Mouse (Mus musculus) intestine, embryonic 15.5 days (tissue): Measurements from ENCODE around the gene Pgr. TPM values are rescaled to one million over a fixed set of nuclear protein-coding genes. Genes with fewer than 3 reads are reported as not detected.

Experiments used
- ATAC-seq: fragments of 200-750 bp; cut with Nextera tagmentation; 2 replicates; pipeline ENCODE4 v1.8.0; 2017; ENCODE audit warnings: moderate TSS enrichment, moderate library complexity
- H3K27ac ChIP-seq: fragments of 300-500 bp; sonication (generic); 2 replicates; pipeline ENCODE4 v1.5.1; 2015; ENCODE audit warnings: mild to moderate bottlenecking, inconsistent platforms
- H3K27me3 ChIP-seq: fragments of 300-500 bp; sonication (generic); replicated peaks from 2 replicates; pipeline ENCODE4 v1.6.1; 2015; ENCODE audit warnings: inconsistent platforms
- H3K36me3 ChIP-seq: fragments of 300-500 bp; sonication (generic); 2 replicates; pipeline ENCODE4 v1.6.1; 2015; ENCODE audit warnings: inconsistent platforms
- H3K4me1 ChIP-seq: fragments of 300-500 bp; sonication (generic); replicated peaks from 2 replicates; pipeline ENCODE4 v1.6.1; 2015; ENCODE audit warnings: inconsistent platforms
- H3K4me2 ChIP-seq: fragments of 300-500 bp; sonication (generic); replicated peaks from 2 replicates; pipeline ENCODE4 v1.6.1; 2015; ENCODE audit warnings: mild to moderate bottlenecking, inconsistent platforms
- H3K4me3 ChIP-seq: fragments of 300-500 bp; sonication (generic); replicated peaks from 2 replicates; pipeline ENCODE4 v1.5.1; 2015; ENCODE audit warnings: inconsistent platforms
- H3K9ac ChIP-seq: fragments of 300-500 bp; sonication (generic); 2 replicates; pipeline ENCODE4 v1.6.1; 2015; ENCODE audit warnings: inconsistent platforms
- H3K9me3 ChIP-seq: fragments of 300-500 bp; sonication (generic); 2 replicates; pipeline ENCODE4 v1.6.1; 2016; ENCODE audit warnings: inconsistent platforms
- WGBS: fragments of 180-500 bp; shearing (Covaris S2); methylation state at CpG from one replicate; pipeline ENCODE4 v1.1.7; 2015; 5-methylcytosine and 5-hydroxymethylcytosine counted together
- polyA plus RNA-seq: library from polyadenylated mRNA; unstranded; fragments of >200 nt; fragmentation: Nextera tagmentation; extraction: Ambion mirVana; gene quantifications from 2 replicates; pipeline ENCODE4 v1.2.1, GENCODE M21; 2015

Pgr gene
- polyA plus RNA-seq, result 0.18 and 0.19 TPM in 2 replicates

- H3K36me3 ChIP-seq, result no peaks in the 10 kb centered on the region
- H3K27ac ChIP-seq, result no peak within 1 kb of the TSS
- peaks cover 19% of the 10 kb centered on the region for H3K4me1 ChIP-seq
- peak within 1 kb of the TSS; percentile 97 for H3K4me2 ChIP-seq
- WGBS, result under 1% methylated on average over 16 of the region's 16 CpGs
- no peaks in the 10 kb centered on the region for H3K9me3 ChIP-seq
- H3K9ac ChIP-seq, result peak within 1 kb of the TSS; percentile 20; the same call in 1 of the 2 replicates
- H3K4me3 ChIP-seq, result peak within 1 kb of the TSS; percentile 49
- H3K27me3 ChIP-seq, result peaks cover 26% of the 10 kb centered on the region
- ATAC-seq, result peak; percentile 37; the same call in 1 of the 2 replicates
Observed at GRCm38 (mm10) chr9:8899616-8900202, at the start of gene Pgr. TSS of gene Pgr (plus strand) at chr9:8899833.

- Histone ChIP-seq H3K4me2 (no peak overlapping the region), H3K9me3 (no peaks in the 10 kb centered on the region), H3K27me3 (no peaks in the 10 kb centered on the region), H3K27ac (no peak overlapping the region), H3K4me3 (no peak overlapping the region), H3K9ac (no peak overlapping the region), H3K36me3 (no peaks in the 10 kb centered on the region), H3K4me1 (no peaks in the 10 kb centered on the region)
- WGBS, result 74% methylated on average over 2 of the region's 2 CpGs
- ATAC-seq, result peak; percentile 55; the same call in 1 of the 2 replicates
Observed at GRCm38 (mm10) chr9:8857455-8857854, 42.2 kb upstream of the Pgr start.

- ATAC-seq, result no peak
- Histone ChIP-seq H3K4me1 (no peaks in the 10 kb centered on the region), H3K9me3 (no peaks in the 10 kb centered on the region), H3K9ac (no peak overlapping the region), H3K27ac (no peak overlapping the region), H3K36me3 (no peaks in the 10 kb centered on the region), H3K4me3 (no peak overlapping the region), H3K4me2 (no peak overlapping the region), H3K27me3 (no peaks in the 10 kb centered on the region)
- WGBS, result 80% methylated on average over 2 of the region's 2 CpGs
Observed at GRCm38 (mm10) chr9:8868511-8868910, 31.1 kb upstream of the Pgr start.

GRCm38 (mm10) chr9:8895205-8895604, 4.4 kb upstream of the Pgr start:
- ATAC-seq, result no peak
- WGBS, result 71% methylated on average over 5 of the region's 5 CpGs
- Histone ChIP-seq H3K9ac (no peak overlapping the region), H3K27ac (no peak overlapping the region), H3K4me3 (no peak overlapping the region), H3K36me3 (no peaks in the 10 kb centered on the region), H3K27me3 (peaks cover 7% of the 10 kb centered on the region), H3K9me3 (no peaks in the 10 kb centered on the region), H3K4me1 (peaks cover 3% of the 10 kb centered on the region), H3K4me2 (no peak overlapping the region)

- peak overlapping the region; percentile 37; the same call in 1 of the 2 replicates for H3K9ac ChIP-seq
- H3K36me3 ChIP-seq, result no peaks in the 10 kb centered on the region
- peak overlapping the region; percentile 49 for H3K4me3 ChIP-seq
- peaks cover 26% of the 10 kb centered on the region for H3K27me3 ChIP-seq
- peak; percentile 60 for ATAC-seq
- H3K27ac ChIP-seq, result no peak overlapping the region
- under 1% methylated on average over 41 of the region's 41 CpGs for WGBS
- H3K4me1 ChIP-seq, result peaks cover 19% of the 10 kb centered on the region
- peak overlapping the region; percentile 97 for H3K4me2 ChIP-seq
- no peaks in the 10 kb centered on the region for H3K9me3 ChIP-seq
Observed at GRCm38 (mm10) chr9:8900203-8901012, 775 bp downstream of the Pgr start.

- no peaks in the 10 kb centered on the region for H3K9me3 ChIP-seq
- WGBS, result under 1% methylated on average over 35 of the region's 36 CpGs
- H3K27ac ChIP-seq, result no peak overlapping the region
- H3K4me2 ChIP-seq, result peak overlapping the region; percentile 97
- H3K27me3 ChIP-seq, result peaks cover 26% of the 10 kb centered on the region
- peak overlapping the region; percentile 49 for H3K4me3 ChIP-seq
- H3K9ac ChIP-seq, result peak overlapping the region; percentile 37
- H3K36me3 ChIP-seq, result no peaks in the 10 kb centered on the region
- peak; percentile 55 for ATAC-seq
- H3K4me1 ChIP-seq, result peaks cover 19% of the 10 kb centered on the region
Observed at GRCm38 (mm10) chr9:8901013-8901646, 1.5 kb downstream of the Pgr start.

GRCm38 (mm10) chr9:8901647-8902131, 2.1 kb downstream of the Pgr start:
- H3K27ac ChIP-seq, result no peak overlapping the region
- WGBS, result 2% methylated on average over 45 of the region's 49 CpGs
- H3K36me3 ChIP-seq, result no peaks in the 10 kb centered on the region
- H3K27me3 ChIP-seq, result peaks cover 26% of the 10 kb centered on the region
- H3K4me3 ChIP-seq, result peak overlapping the region; percentile 49
- peak overlapping the region; percentile 37 for H3K9ac ChIP-seq
- peak overlapping the region; percentile 97 for H3K4me2 ChIP-seq
- peaks cover 19% of the 10 kb centered on the region for H3K4me1 ChIP-seq
- no peaks in the 10 kb centered on the region for H3K9me3 ChIP-seq
- peak; percentile 73 for ATAC-seq

GRCm38 (mm10) chr9:8902277-8902676, 2.6 kb downstream of the Pgr start:
- no peak for ATAC-seq

GRCm38 (mm10) chr9:8927561-8927960, 27.9 kb downstream of the Pgr start:
- WGBS, result 88% methylated on average over 2 of the region's 2 CpGs
- Histone ChIP-seq H3K27ac (no peak overlapping the region), H3K9ac (no peak overlapping the region), H3K4me1 (no peaks in the 10 kb centered on the region), H3K36me3 (no peaks in the 10 kb centered on the region), H3K4me2 (no peak overlapping the region), H3K27me3 (no peaks in the 10 kb centered on the region), H3K9me3 (no peaks in the 10 kb centered on the region), H3K4me3 (no peak overlapping the region)
- ATAC-seq, result no peak

More at GRCm38 (mm10) chr9:8902277-8902676, 2.6 kb downstream of the Pgr start:
- H3K27ac ChIP-seq, result no peak overlapping the region
- no peaks in the 10 kb centered on the region for H3K9me3 ChIP-seq
- H3K4me3 ChIP-seq, result no peak overlapping the region; the same call in 1 of the 2 replicates
- H3K36me3 ChIP-seq, result no peaks in the 10 kb centered on the region
- no peak overlapping the region for H3K9ac ChIP-seq
- WGBS, result 45% methylated on average over 3 of the region's 3 CpGs
- peak overlapping the region; percentile 97 for H3K4me2 ChIP-seq
- H3K27me3 ChIP-seq, result peaks cover 26% of the 10 kb centered on the region
- peaks cover 19% of the 10 kb centered on the region for H3K4me1 ChIP-seq

- Histone ChIP-seq H3K36me3 (no peaks in the 10 kb centered on the region), H3K9me3 (no peaks in the 10 kb centered on the region), H3K27me3 (no peaks in the 10 kb centered on the region), H3K4me3 (no peak overlapping the region), H3K9ac (no peak overlapping the region), H3K4me1 (no peaks in the 10 kb centered on the region), H3K27ac (no peak overlapping the region), H3K4me2 (no peak overlapping the region)
- 47% methylated on average over 1 of the region's 1 CpGs for WGBS
- no peak for ATAC-seq
Observed at GRCm38 (mm10) chr9:8937753-8938152, 38.1 kb downstream of the Pgr start.

GRCm38 (mm10) chr9:8953306-8953705, 53.7 kb downstream of the Pgr start:
- H3K36me3 ChIP-seq, result no peaks in the 10 kb centered on the region
- no peak overlapping the region for H3K4me2 ChIP-seq
- no peaks in the 10 kb centered on the region for H3K27me3 ChIP-seq
- H3K4me1 ChIP-seq, result no peaks in the 10 kb centered on the region
- H3K9ac ChIP-seq, result no peak overlapping the region
- H3K9me3 ChIP-seq, result no peaks in the 10 kb centered on the region
- no peak overlapping the region for H3K27ac ChIP-seq
- no peak overlapping the region for H3K4me3 ChIP-seq
- ATAC-seq, result no peak

GRCm38 (mm10) chr9:8964512-8965133, 65.0 kb downstream of the Pgr start:
- Histone ChIP-seq H3K9ac (no peak overlapping the region), H3K9me3 (no peaks in the 10 kb centered on the region), H3K4me1 (no peaks in the 10 kb centered on the region), H3K4me3 (no peak overlapping the region), H3K27me3 (no peaks in the 10 kb centered on the region), H3K27ac (no peak overlapping the region), H3K4me2 (no peak overlapping the region), H3K36me3 (no peaks in the 10 kb centered on the region)
- ATAC-seq, result no peak
- WGBS, result 63% methylated on average over 8 of the region's 8 CpGs
